Mouse (Mus musculus): ENCODE results near the gene C2cd4a. TPM values are rescaled to one million over a fixed set of nuclear protein-coding genes. Genes with fewer than 3 reads are reported as not detected.

Gene C2cd4a
- polyA plus RNA-seq, 1 experiment from 2014 or later = 0.09 TPM

DNA sequence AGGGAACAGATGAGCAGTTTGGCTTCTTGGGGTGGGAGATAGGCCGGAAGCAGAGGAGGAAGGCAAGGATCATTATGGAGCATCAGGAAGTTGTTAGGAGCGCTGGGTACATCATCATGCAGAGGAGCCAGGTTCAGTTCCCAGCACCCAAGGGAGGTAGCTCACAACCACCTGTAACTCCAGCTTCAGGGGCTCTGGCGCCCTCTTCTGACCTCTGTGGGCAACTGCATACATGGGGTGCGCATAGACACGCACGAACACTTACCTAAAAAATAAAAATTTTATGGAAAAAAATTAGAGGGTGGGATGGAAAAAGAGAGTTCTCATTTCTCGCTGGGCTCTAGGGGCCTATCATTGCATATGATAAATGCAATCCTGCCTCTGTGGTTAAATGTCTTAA is 6.6 kb downstream of the C2cd4a start:
- H3K36me3 ChIP-seq (ENCODE audit: control insufficient read depth, insufficient read depth) = no peaks in the 10 kb centered on the region
- ATAC-seq (ENCODE audit: low read depth) = no peak
- no peaks in the 10 kb centered on the region; the same call in none of the 2 replicates for H3K4me1 ChIP-seq (ENCODE audit: control insufficient read depth, low read depth, low read length)
- H3K27ac ChIP-seq (ENCODE audit: low read length) = no peak overlapping the region
- no peaks in the 10 kb centered on the region for H3K9me3 ChIP-seq (replicated peaks; ENCODE audit: control insufficient read depth, low read length)
- H3K27me3 ChIP-seq (ENCODE audit: control insufficient read depth, insufficient read depth, low read depth, low read length) = peaks cover 16% of the 10 kb centered on the region
- no peak overlapping the region for H3K4me3 ChIP-seq (ENCODE audit: low read depth, low read length)
- H3K9ac ChIP-seq (ENCODE audit: low read depth, low read length) = no peak overlapping the region
- H3K4me2 ChIP-seq (ENCODE audit: low read depth, low read length) = no peak overlapping the region
- 64% methylated on average over 7 of the region's 7 CpGs for WGBS (ENCODE audit: insufficient replicate concordance)

DNA sequence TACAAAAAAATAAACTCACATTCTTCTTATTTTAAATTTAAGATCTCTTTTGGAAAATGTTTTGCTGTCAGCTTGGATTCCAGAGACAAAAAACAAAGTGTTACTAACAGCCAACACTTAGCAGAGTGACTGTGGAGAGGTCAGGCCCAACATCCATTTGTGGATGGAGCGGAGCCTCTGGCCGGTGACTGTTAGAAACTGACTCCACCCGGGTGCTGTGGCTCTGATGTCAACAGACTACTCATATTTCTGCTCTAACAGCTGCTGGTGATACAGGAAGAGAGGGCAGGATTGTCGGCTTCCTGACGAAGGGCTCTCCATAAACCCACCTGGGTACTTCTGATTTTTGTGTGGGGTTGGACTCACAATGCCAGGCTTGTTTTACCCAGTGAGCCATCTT is 9.0 kb downstream of the C2cd4a start:
- Histone ChIP-seq H3K27ac (ENCODE audit: low read length) (no peak overlapping the region), H3K36me3 (ENCODE audit: control insufficient read depth, insufficient read depth) (no peaks in the 10 kb centered on the region), H3K9me3 (replicated peaks; ENCODE audit: control insufficient read depth, low read length) (no peaks in the 10 kb centered on the region), H3K4me3 (ENCODE audit: low read depth, low read length) (no peak overlapping the region), H3K9ac (ENCODE audit: low read depth, low read length) (no peak overlapping the region), H3K27me3 (ENCODE audit: control insufficient read depth, insufficient read depth, low read depth, low read length) (no peaks in the 10 kb centered on the region), H3K4me2 (ENCODE audit: low read depth, low read length) (no peak overlapping the region), H3K4me1 (ENCODE audit: control insufficient read depth, low read depth, low read length) (no peaks in the 10 kb centered on the region)
- WGBS (ENCODE audit: insufficient replicate concordance) = 63% methylated on average over 5 of the region's 5 CpGs
- no peak for ATAC-seq (ENCODE audit: low read depth)

DNA sequence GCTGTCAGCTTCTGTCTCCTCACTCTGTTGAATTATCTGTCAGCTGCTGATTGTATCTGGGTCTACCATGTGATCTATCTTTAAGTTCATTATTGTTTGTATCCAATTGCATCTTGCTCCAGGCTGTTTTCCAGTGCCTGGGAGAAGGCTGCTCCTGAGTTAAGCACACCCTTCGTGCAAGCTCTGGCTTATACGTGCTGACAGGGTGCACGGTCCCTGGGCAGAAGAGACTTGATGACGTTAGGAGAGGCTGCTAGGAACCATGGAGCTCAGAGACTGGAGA is 13.5 kb downstream of the C2cd4a start:
- H3K27me3 ChIP-seq (ENCODE audit: control insufficient read depth, insufficient read depth, low read depth, low read length) = no peaks in the 10 kb centered on the region
- no peaks in the 10 kb centered on the region for H3K9me3 ChIP-seq (replicated peaks; ENCODE audit: control insufficient read depth, low read length)
- no peaks in the 10 kb centered on the region for H3K4me1 ChIP-seq (ENCODE audit: control insufficient read depth, low read depth, low read length)
- H3K27ac ChIP-seq (ENCODE audit: low read length) = no peak overlapping the region
- H3K9ac ChIP-seq (ENCODE audit: low read depth, low read length) = no peak overlapping the region
- ATAC-seq (ENCODE audit: low read depth) = no peak
- no peaks in the 10 kb centered on the region for H3K36me3 ChIP-seq (ENCODE audit: control insufficient read depth, insufficient read depth)
- H3K4me3 ChIP-seq (ENCODE audit: low read depth, low read length) = no peak overlapping the region
- no peak overlapping the region for H3K4me2 ChIP-seq (ENCODE audit: low read depth, low read length)
- 79% methylated on average over 4 of the region's 4 CpGs for WGBS (ENCODE audit: insufficient replicate concordance)

DNA sequence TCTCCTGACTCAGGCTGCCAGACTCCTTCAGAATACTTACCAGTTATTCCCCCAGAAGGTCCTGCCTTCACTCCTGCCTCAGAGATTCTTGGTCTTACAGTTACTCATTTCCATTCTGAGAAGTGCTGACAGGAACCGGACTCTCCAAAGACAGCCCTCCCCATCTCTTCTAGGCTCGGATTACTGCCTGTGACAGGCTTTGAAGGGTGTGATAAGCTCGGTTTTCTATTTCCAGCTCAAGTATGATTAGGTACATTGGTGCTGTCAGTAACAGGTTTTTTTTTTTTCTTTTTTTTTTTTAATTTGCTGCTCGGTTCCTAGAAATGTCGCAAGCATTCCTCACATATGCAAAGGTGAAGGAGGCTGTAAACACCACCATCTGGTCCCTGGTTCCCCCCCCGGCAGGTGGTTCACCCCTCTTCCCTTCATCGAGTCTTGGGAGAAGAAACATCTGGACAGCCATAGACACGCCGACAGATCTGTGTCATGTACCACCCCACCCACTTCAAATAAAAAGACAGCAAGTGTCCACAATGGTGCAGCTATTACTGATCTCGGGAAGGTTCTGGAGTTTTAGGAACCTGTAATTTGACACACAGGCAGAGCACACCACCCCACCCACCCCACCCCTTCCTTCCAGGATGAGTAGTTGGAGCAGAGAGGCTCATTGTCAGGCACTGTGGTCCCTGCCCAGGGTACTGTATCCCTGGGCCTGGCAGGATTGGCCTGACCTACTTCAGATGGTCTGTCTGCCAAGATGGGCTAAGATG is 14.0 kb downstream of the C2cd4a start:
- 47% methylated on average over 10 of the region's 10 CpGs for WGBS (ENCODE audit: insufficient replicate concordance)
- H3K4me2 ChIP-seq (ENCODE audit: low read depth, low read length) = no peak overlapping the region

DNA sequence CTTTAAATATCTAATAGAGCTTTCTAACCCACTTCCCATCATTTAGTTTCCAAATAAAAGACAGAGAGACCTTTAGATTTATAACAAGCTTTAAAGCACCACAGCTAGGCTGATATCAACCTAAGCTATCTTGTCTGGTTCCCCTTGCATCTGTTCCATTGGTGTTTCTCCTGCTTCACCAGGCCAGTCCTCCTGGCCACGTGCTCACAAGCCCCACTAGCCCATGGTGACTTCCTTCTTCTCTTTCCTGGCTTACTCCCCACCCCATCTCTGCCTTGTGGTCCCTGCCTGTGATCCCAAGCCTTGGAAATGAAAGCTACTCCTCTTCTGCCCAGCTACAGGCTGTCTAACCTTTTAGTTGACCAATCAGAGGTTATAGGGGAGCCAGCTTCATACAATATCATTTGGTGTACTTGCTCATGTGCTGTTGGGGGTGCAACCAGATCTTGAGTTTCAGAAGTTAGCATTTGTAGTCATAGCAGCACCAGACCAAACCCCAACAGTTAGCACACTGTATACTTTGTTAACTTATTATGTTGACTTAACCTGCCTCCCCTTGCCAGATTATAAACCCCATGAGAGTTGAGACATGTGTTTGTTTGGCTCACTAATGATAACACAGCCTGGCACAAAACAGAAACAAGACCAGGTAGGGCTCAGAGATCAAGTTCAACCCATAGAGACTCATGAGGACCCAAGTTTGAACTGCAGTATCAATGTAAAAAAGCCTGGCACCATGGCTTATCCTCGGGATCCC is 15.8 kb downstream of the C2cd4a start:
- Histone ChIP-seq H3K4me2 (ENCODE audit: low read depth, low read length) (no peak overlapping the region), H3K36me3 (ENCODE audit: control insufficient read depth, insufficient read depth) (no peaks in the 10 kb centered on the region), H3K27ac (ENCODE audit: low read length) (no peak overlapping the region), H3K27me3 (ENCODE audit: control insufficient read depth, insufficient read depth, low read depth, low read length) (no peaks in the 10 kb centered on the region), H3K9me3 (replicated peaks; ENCODE audit: control insufficient read depth, low read length) (no peaks in the 10 kb centered on the region), H3K4me3 (ENCODE audit: low read depth, low read length) (no peak overlapping the region), H3K4me1 (ENCODE audit: control insufficient read depth, low read depth, low read length) (no peaks in the 10 kb centered on the region), H3K9ac (ENCODE audit: low read depth, low read length) (no peak overlapping the region)
- WGBS (ENCODE audit: insufficient replicate concordance) = 37% methylated on average over 2 of the region's 2 CpGs
- ATAC-seq (ENCODE audit: low read depth) = no peak

More for the DNA sequence above, 14.0 kb downstream of the C2cd4a start:
- Histone ChIP-seq H3K9ac (ENCODE audit: low read depth, low read length) (no peak overlapping the region), H3K27ac (ENCODE audit: low read length) (no peak overlapping the region), H3K4me1 (ENCODE audit: control insufficient read depth, low read depth, low read length) (no peaks in the 10 kb centered on the region), H3K9me3 (replicated peaks; ENCODE audit: control insufficient read depth, low read length) (no peaks in the 10 kb centered on the region), H3K36me3 (ENCODE audit: control insufficient read depth, insufficient read depth) (no peaks in the 10 kb centered on the region), H3K27me3 (ENCODE audit: control insufficient read depth, insufficient read depth, low read depth, low read length) (no peaks in the 10 kb centered on the region), H3K4me3 (ENCODE audit: low read depth, low read length) (no peak overlapping the region)
- no peak for ATAC-seq (ENCODE audit: low read depth)

DNA sequence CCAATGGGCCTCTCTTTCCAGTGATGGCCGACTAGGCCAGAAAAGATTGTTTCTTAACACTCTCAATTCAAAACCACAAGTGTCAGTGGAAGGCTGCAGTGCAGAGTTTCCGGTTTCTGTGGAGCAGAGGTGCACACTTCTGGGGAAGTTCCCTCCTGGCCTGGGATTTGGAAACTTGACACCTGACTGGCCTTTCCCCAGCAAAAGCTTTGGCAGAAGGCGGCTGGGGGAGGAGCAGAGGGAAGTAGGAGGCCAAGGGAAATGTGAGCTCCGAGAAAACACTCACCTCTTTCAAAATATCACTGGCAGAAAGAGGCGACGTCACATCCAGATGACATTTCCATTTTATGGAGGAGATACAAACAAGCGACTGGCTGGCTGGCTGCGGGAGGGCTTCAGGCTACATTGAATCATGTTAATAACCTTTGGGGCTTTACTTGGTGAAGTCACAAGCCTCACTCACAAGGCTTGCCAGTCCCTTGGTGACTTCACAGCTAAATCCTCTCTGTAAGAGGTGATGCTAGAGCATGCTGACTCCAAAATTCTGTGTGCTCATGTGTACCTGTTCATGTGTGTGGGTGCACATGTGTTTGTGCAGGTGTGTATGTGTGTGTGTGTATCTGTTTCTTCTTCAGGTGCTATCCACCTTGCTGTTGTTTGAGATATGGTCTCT is 18.3 kb downstream of the C2cd4a start:
- Histone ChIP-seq H3K4me1 (ENCODE audit: control insufficient read depth, low read depth, low read length) (no peaks in the 10 kb centered on the region), H3K4me2 (ENCODE audit: low read depth, low read length) (no peak overlapping the region), H3K27me3 (ENCODE audit: control insufficient read depth, insufficient read depth, low read depth, low read length) (no peaks in the 10 kb centered on the region), H3K9ac (ENCODE audit: low read depth, low read length) (no peak overlapping the region), H3K36me3 (ENCODE audit: control insufficient read depth, insufficient read depth) (no peaks in the 10 kb centered on the region), H3K9me3 (replicated peaks; ENCODE audit: control insufficient read depth, low read length) (no peaks in the 10 kb centered on the region), H3K27ac (ENCODE audit: low read length) (no peak overlapping the region), H3K4me3 (ENCODE audit: low read depth, low read length) (no peak overlapping the region)
- WGBS (ENCODE audit: insufficient replicate concordance) = 9% methylated on average over 8 of the region's 8 CpGs
- ATAC-seq (ENCODE audit: low read depth) = no peak

DNA sequence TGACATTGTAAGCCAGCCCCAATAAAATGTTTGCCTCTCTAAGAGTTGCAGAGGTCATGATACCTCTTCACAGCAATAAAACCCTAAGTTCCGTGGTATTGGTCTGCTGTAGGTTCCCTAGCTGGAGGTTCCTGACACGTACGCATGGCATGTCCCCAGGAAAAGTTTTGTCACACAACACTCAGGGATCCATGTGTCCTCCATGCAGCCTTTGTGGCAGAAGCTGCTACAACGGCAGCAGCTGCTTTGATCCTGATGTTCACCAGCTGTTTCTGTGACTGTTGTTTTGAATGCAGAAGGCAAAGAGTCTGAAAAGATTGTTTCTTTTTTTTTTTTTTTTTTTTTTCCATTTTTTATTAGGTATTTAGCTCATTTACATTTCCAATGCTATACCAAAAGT is 19.0 kb downstream of the C2cd4a start:
- no peaks in the 10 kb centered on the region for H3K4me1 ChIP-seq (ENCODE audit: control insufficient read depth, low read depth, low read length)
- no peaks in the 10 kb centered on the region for H3K9me3 ChIP-seq (replicated peaks; ENCODE audit: control insufficient read depth, low read length)
- H3K4me3 ChIP-seq (ENCODE audit: low read depth, low read length) = no peak overlapping the region
- H3K9ac ChIP-seq (ENCODE audit: low read depth, low read length) = no peak overlapping the region
- no peaks in the 10 kb centered on the region for H3K27me3 ChIP-seq (ENCODE audit: control insufficient read depth, insufficient read depth, low read depth, low read length)
- no peaks in the 10 kb centered on the region for H3K36me3 ChIP-seq (ENCODE audit: control insufficient read depth, insufficient read depth)
- no peak for ATAC-seq (ENCODE audit: low read depth)
- H3K27ac ChIP-seq (ENCODE audit: low read length) = no peak overlapping the region
- no peak overlapping the region for H3K4me2 ChIP-seq (ENCODE audit: low read depth, low read length)
- WGBS (ENCODE audit: insufficient replicate concordance) = 57% methylated on average over 4 of the region's 4 CpGs

DNA sequence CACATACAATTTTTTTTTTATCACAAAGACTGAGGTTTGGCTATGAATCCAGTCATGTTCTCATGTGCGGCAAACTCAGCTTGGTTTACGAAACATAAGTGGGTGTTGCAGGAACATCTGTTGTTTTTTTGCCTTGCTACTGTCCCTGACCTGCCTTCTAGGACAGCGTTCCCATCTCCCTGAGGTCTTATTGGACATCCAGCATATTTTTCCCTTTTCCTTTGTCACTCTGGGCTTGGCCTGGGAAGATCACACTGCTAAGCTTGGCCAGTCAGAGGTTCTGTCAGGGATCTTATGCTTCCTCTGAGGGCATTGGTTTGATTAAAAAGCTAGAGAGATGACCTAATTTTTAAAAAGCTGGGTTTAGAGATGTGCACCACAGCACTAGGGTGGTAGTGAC is 21.0 kb downstream of the C2cd4a start:
- no peaks in the 10 kb centered on the region for H3K36me3 ChIP-seq (ENCODE audit: control insufficient read depth, insufficient read depth)
- no peaks in the 10 kb centered on the region for H3K4me1 ChIP-seq (ENCODE audit: control insufficient read depth, low read depth, low read length)
- H3K4me2 ChIP-seq (ENCODE audit: low read depth, low read length) = no peak overlapping the region
- H3K9me3 ChIP-seq (replicated peaks; ENCODE audit: control insufficient read depth, low read length) = no peaks in the 10 kb centered on the region
- 78% methylated on average over 3 of the region's 3 CpGs for WGBS (ENCODE audit: insufficient replicate concordance)
- H3K27ac ChIP-seq (ENCODE audit: low read length) = no peak overlapping the region
- no peak for ATAC-seq (ENCODE audit: low read depth)
- H3K9ac ChIP-seq (ENCODE audit: low read depth, low read length) = no peak overlapping the region
- no peak overlapping the region for H3K4me3 ChIP-seq (ENCODE audit: low read depth, low read length)
- no peaks in the 10 kb centered on the region for H3K27me3 ChIP-seq (ENCODE audit: control insufficient read depth, insufficient read depth, low read depth, low read length)

DNA sequence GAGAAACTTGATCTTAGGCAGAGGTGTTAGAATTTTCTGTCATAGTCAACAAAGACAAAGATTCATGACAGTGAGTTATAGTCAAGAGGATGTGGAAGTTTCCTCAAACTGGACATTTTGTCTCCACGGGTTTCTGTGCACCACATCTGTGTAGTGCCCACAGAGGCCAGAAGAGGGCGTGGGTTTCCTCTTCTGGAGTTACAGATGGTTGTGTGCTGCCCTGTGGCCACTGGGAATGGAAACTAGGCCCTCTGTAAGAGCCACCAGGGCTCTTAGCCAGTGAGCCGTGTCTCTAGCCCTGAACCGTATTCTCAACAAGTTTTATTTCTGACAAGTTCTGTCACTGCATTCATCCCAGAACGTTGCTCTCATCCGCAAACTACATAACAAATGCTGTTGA is 21.6 kb downstream of the C2cd4a start:
- no peak overlapping the region for H3K9ac ChIP-seq (ENCODE audit: low read depth, low read length)
- no peak overlapping the region for H3K4me3 ChIP-seq (ENCODE audit: low read depth, low read length)
- no peaks in the 10 kb centered on the region for H3K36me3 ChIP-seq (ENCODE audit: control insufficient read depth, insufficient read depth)
- ATAC-seq (ENCODE audit: low read depth) = no peak
- H3K4me1 ChIP-seq (ENCODE audit: control insufficient read depth, low read depth, low read length) = no peaks in the 10 kb centered on the region
- no peaks in the 10 kb centered on the region for H3K9me3 ChIP-seq (replicated peaks; ENCODE audit: control insufficient read depth, low read length)
- 59% methylated on average over 6 of the region's 6 CpGs for WGBS (ENCODE audit: insufficient replicate concordance)
- H3K27ac ChIP-seq (ENCODE audit: low read length) = no peak overlapping the region
- H3K27me3 ChIP-seq (ENCODE audit: control insufficient read depth, insufficient read depth, low read depth, low read length) = no peaks in the 10 kb centered on the region
- H3K4me2 ChIP-seq (ENCODE audit: low read depth, low read length) = no peak overlapping the region
